Mouse (Mus musculus) MEL (cell line): ENCODE results near the gene Msl2. TPM values are rescaled to one million over a fixed set of nuclear protein-coding genes. Genes with fewer than 3 reads are reported as not detected.

Source experiments
- DNase-seq: peaks from one replicate; pipeline ENCODE4 v3.0.0; 2011; ENCODE audit warnings: low read depth, low spot score
- H3K27ac ChIP-seq: 2 replicates; pipeline ENCODE4 v1.5.1; 2012; ENCODE audit warnings: low read depth, mild to moderate bottlenecking, control low read depth, low read length, moderate library complexity; ENCODE audit not compliant: control insufficient read depth
- H3K27me3 ChIP-seq, 2 experiments: fragments of 150-350 bp in 1 of 2; sonication (generic) in 1 of 2; 2 replicates each; pipeline ENCODE4 v1.6.1; 2012; ENCODE audit warnings: low read length in 2 of 2, mild to moderate bottlenecking in 2 of 2, improper control_type of control experiment in 1 of 2, moderate library complexity in 1 of 2; ENCODE audit not compliant: insufficient read depth in 2 of 2, control insufficient read depth in 1 of 2
- H3K36me3 ChIP-seq, 2 experiments: 2 replicates each; pipeline ENCODE4 v1.6.1; 2012 to 2014; ENCODE audit warnings: low read length in 2 of 2, improper control_type of control experiment in 1 of 2, inconsistent platforms in 1 of 2, mild to moderate bottlenecking in 1 of 2; ENCODE audit not compliant: insufficient read depth in 2 of 2, control insufficient read depth in 1 of 2
- H3K4me1 ChIP-seq, 2 experiments: fragments of 150-350 bp in 1 of 2; sonication (generic) in 1 of 2; 2 replicates each; pipeline ENCODE4 v1.6.1; 2012; ENCODE audit warnings: low read length in 2 of 2, improper control_type of control experiment in 1 of 2, mild to moderate bottlenecking in 1 of 2; ENCODE audit not compliant: insufficient read depth in 2 of 2, control insufficient read depth in 1 of 2
- H3K4me3 ChIP-seq, 2 experiments: fragments of 150-350 bp in 1 of 2; sonication (generic) in 1 of 2; 2 replicates each; pipeline ENCODE4 v1.5.1; 2012; ENCODE audit warnings: low read depth in 2 of 2, low read length in 2 of 2, mild to moderate bottlenecking in 2 of 2, moderate library complexity in 2 of 2, control low read depth in 1 of 2, improper control_type of control experiment in 1 of 2; ENCODE audit not compliant: control insufficient read depth in 1 of 2, insufficient read depth in 1 of 2
- H3K79me2 ChIP-seq: 2 replicates; pipeline ENCODE4 v1.6.1; 2012; ENCODE audit warnings: mild to moderate bottlenecking, low read length, moderate library complexity; ENCODE audit not compliant: control insufficient read depth, poor library complexity, insufficient read depth
- H3K9ac ChIP-seq: 2 replicates; pipeline ENCODE4 v1.6.1; 2012; ENCODE audit warnings: low read depth, mild to moderate bottlenecking, control low read depth, low read length, moderate library complexity; ENCODE audit not compliant: control insufficient read depth, poor library complexity, severe bottlenecking
- H3K9me3 ChIP-seq: fragments of 150-350 bp; sonication (generic); replicated peaks from 2 replicates; pipeline ENCODE4 v1.6.1; 2012; ENCODE audit warnings: mild to moderate bottlenecking, low read length, improper control_type of control experiment, moderate library complexity; ENCODE audit not compliant: insufficient read depth
- CHD1 ChIP-seq: IDR thresholded peaks from 2 replicates; pipeline ENCODE4 v1.6.1; 2012; ENCODE audit warnings: low read depth, mild to moderate bottlenecking, inconsistent platforms, low read length, improper control_type of control experiment
- CHD2 ChIP-seq: IDR thresholded peaks from 2 replicates; pipeline ENCODE4 v1.6.1; 2011; ENCODE audit warnings: low read length, improper control_type of control experiment
- CTCF ChIP-seq, 3 experiments: IDR thresholded peaks in 2 of 3; conservative IDR thresholded peaks in 1 of 3; 2 replicates each; pipeline ENCODE4 v1.5.1; 2011 to 2012; ENCODE audit warnings: low read length in 3 of 3, low read depth in 2 of 3, mild to moderate bottlenecking in 2 of 3, improper control_type of control experiment in 1 of 3, inconsistent platforms in 1 of 3, mixed read lengths in 1 of 3, moderate library complexity in 1 of 3; ENCODE audit not compliant: control insufficient read depth in 1 of 3, insufficient read depth in 1 of 3, poor library complexity in 1 of 3, severe bottlenecking in 1 of 3
- E2F4 ChIP-seq: IDR thresholded peaks from 2 replicates; pipeline ENCODE4 v1.6.1; 2011; ENCODE audit warnings: low read depth, low read length, improper control_type of control experiment, borderline replicate concordance
- EP300 ChIP-seq, 2 experiments: IDR thresholded peaks; 2 replicates each; pipeline ENCODE4 v1.6.1; 2011; ENCODE audit warnings: improper control_type of control experiment in 2 of 2, low read length in 2 of 2, low read depth in 1 of 2, mild to moderate bottlenecking in 1 of 2
- GABPA ChIP-seq: IDR thresholded peaks from 2 replicates; pipeline ENCODE4 v1.6.1; 2012; ENCODE audit warnings: low read depth, mild to moderate bottlenecking, inconsistent platforms, low read length, improper control_type of control experiment, moderate library complexity
- GATA1 ChIP-seq: IDR thresholded peaks from 2 replicates; pipeline ENCODE4 v1.6.1; 2011; ENCODE audit warnings: low read depth, low read length, improper control_type of control experiment
- HCFC1 ChIP-seq: IDR thresholded peaks from 2 replicates; pipeline ENCODE4 v1.6.1; 2012; ENCODE audit warnings: low read depth, mild to moderate bottlenecking, inconsistent platforms, low read length, improper control_type of control experiment, moderate library complexity
- JUND ChIP-seq: IDR thresholded peaks from 2 replicates; pipeline ENCODE4 v1.6.1; 2011; ENCODE audit warnings: low read depth, mild to moderate bottlenecking, improper control_type of control experiment, low read length
- KAT2A ChIP-seq: conservative IDR thresholded peaks from 2 replicates; pipeline ENCODE4 v1.6.1; 2012; ENCODE audit warnings: low read depth, low read length, improper control_type of control experiment, inconsistent platforms
- MEF2A ChIP-seq: IDR thresholded peaks from 2 replicates; pipeline ENCODE4 v1.6.1; 2014; ENCODE audit warnings: low read depth, mild to moderate bottlenecking, inconsistent platforms, low read length, improper control_type of control experiment; ENCODE audit not compliant: poor library complexity, insufficient replicate concordance, severe bottlenecking; ENCODE audit errors: extremely low read depth
- NELFE ChIP-seq: IDR thresholded peaks from 2 replicates; pipeline ENCODE4 v1.6.1; 2011; ENCODE audit warnings: low read depth, low read length, improper control_type of control experiment
- POLR2A ChIP-seq, 2 experiments: IDR thresholded peaks; 2 replicates each; pipeline ENCODE4 v1.6.1; 2011 to 2012; ENCODE audit warnings: low read length in 2 of 2, mild to moderate bottlenecking in 2 of 2, control low read depth in 1 of 2, improper control_type of control experiment in 1 of 2, low read depth in 1 of 2, moderate library complexity in 1 of 2; ENCODE audit not compliant: control insufficient read depth in 1 of 2, insufficient read depth in 1 of 2, poor library complexity in 1 of 2
- POLR2AphosphoS5 ChIP-seq: IDR thresholded peaks from 2 replicates; pipeline ENCODE4 v1.6.1; 2012; ENCODE audit warnings: low read depth, borderline replicate concordance, mild to moderate bottlenecking, inconsistent platforms, low read length, moderate library complexity, mixed read lengths
- RAD21 ChIP-seq: IDR thresholded peaks from 2 replicates; pipeline ENCODE4 v1.6.1; 2011; ENCODE audit warnings: mild to moderate bottlenecking, low read depth, low read length, improper control_type of control experiment
- TAL1 ChIP-seq: IDR thresholded peaks from 2 replicates; pipeline ENCODE4 v1.6.1; 2012; ENCODE audit warnings: mild to moderate bottlenecking, inconsistent platforms, low read length, moderate library complexity, mixed read lengths
- TBP ChIP-seq: IDR thresholded peaks from 2 replicates; pipeline ENCODE4 v1.8.0; 2011; ENCODE audit warnings: low read depth, low read length, improper control_type of control experiment
- USF2 ChIP-seq, 2 experiments: IDR thresholded peaks; 2 replicates each; pipeline ENCODE4 v1.6.1; 2011 to 2012; ENCODE audit warnings: improper control_type of control experiment in 2 of 2, low read length in 2 of 2, borderline replicate concordance in 1 of 2, inconsistent platforms in 1 of 2, low read depth in 1 of 2, mild to moderate bottlenecking in 1 of 2; ENCODE audit not compliant: insufficient read depth in 1 of 2
- ZC3H11A ChIP-seq: IDR thresholded peaks from 2 replicates; pipeline ENCODE4 v1.6.1; 2012; ENCODE audit warnings: low read depth, mild to moderate bottlenecking, inconsistent platforms, low read length, improper control_type of control experiment
- ZMIZ1 ChIP-seq: IDR thresholded peaks from 2 replicates; pipeline ENCODE4 v1.6.1; 2012; ENCODE audit warnings: low read depth, mild to moderate bottlenecking, inconsistent platforms, low read length, improper control_type of control experiment, moderate library complexity
- polyA plus RNA-seq, 2 experiments: library from polyadenylated mRNA; stranded (reverse) in 1 of 2; unstranded in 1 of 2; fragments of >175 nt in 1 of 2; fragments of >200 nt in 1 of 2; gene quantifications; 2 replicates each; pipeline versions ENCODE4 v1.2.1 to v1.2.4; 2012; ENCODE audit warnings: low replicate concordance in 2 of 2, low read depth in 1 of 2; ENCODE audit not compliant: insufficient read length in 2 of 2, insufficient read depth in 1 of 2, missing spikeins in 1 of 2
- total RNA-seq: library from RNA; depleted of rRNA; stranded (reverse); fragments of 300-350 nt; gene quantifications from 2 replicates; pipeline ENCODE4 v1.2.3, GENCODE M21; 2012

Msl2 gene
- total and polyA plus RNA-seq, 3 experiments, result 19.7 to 39.6 (median 29.6) TPM

DNA sequence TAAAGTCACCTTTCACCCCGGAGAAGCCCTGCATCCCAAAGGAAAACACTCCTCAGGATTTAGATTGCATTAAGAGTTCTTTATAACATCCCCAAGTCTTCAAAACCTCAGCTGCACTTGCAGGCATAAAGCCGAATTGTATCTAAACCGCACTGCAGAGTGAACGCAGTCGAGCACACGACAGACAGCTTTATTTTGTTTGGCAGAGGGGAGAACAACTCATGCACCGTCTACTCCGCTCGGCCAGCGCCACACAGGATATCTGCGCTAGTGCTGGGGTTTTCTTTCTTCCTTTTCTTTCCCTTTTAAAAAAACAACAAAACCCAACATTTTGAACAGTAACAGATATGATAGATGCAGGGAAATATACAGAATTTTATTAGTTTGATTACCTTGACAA lies 31.0 kb downstream of the Msl2 start:
- DNase-seq, result peak; percentile 4
- Histone ChIP-seq H3K79me2 (peaks cover 26% of the 10 kb centered on the region), H3K27me3 (no peaks in the 10 kb centered on the region), H3K27ac (no peak overlapping the region), H3K4me1 (peaks cover 3 to 11% of the 10 kb centered on the region in 2 experiments), H3K36me3 (peaks cover 22 to 23% of the 10 kb centered on the region in 2 experiments), H3K9ac (no peak overlapping the region), H3K9me3 (no peaks in the 10 kb centered on the region), H3K4me3 (no peak overlapping the region)
- no peak for TF ChIP-seq RAD21
- TF ChIP-seq NELFE, result no peak

DNA sequence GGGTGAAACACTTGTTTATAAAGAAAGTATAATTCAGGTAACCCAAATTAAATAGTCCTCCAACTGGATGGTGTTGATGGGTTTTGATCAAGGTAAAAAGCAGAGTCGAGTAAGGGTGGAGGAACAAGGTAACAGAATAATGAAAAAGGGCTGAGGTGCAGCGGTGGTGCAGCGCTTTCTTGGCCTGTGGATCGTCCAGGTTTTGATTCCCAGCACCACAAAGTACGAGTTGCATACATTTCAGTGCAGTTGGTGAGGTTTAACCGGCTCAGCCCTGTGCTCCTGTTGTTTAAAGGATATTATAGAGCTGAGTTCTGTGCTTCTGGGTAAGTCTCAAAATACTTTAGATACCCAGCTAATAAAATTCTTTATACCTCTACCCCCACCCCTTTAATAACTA lies 31.8 kb downstream of the Msl2 start:
- H3K4me1 ChIP-seq, result peaks cover 3 to 10% of the 10 kb centered on the region in 2 experiments
- H3K4me3 ChIP-seq, result no peak overlapping the region
- peaks cover 20% of the 10 kb centered on the region for H3K79me2 ChIP-seq
- H3K27me3 ChIP-seq, result no peaks in the 10 kb centered on the region
- no peaks in the 10 kb centered on the region for H3K9me3 ChIP-seq
- TF ChIP-seq CHD2 (no peak), HCFC1 (no peak), CHD1 (no peak), GATA1 (no peak), POLR2A (IDR thresholded peaks at IDR 0.05; ENCODE audit: control insufficient read depth in 1 of 2, insufficient read depth in 1 of 2, low read depth in 1 of 2, low read length in 2 of 2, poor library complexity in 1 of 2) (no peak)
- no peak overlapping the region for H3K27ac ChIP-seq
- no peak overlapping the region for H3K9ac ChIP-seq
- DNase-seq, result no peak
- peaks cover 15 to 21% of the 10 kb centered on the region in 2 experiments for H3K36me3 ChIP-seq

DNA sequence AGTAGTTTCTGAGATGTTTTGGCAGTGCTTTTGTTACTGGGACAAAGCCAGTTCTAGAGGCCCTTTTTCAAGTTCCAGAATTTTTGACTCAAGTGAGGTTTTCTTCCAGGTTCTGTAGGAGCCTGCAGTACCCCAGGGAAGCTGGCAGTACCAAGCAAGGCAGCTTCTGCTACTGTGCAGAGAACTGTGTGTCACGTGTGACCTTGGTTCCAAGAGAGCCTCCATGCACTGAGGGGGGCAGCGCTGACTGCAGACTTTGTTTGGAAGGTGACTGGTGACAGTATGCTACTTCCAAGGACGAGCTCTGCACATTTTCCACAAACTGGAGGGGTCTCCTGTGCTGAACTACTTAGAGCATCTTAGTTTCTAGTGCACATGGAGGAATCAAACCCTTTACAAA lies 33.5 kb downstream of the Msl2 start:
- TF ChIP-seq NELFE, result no peak
- peaks cover 6% of the 10 kb centered on the region for H3K79me2 ChIP-seq
- peak; percentile 4 for DNase-seq
- no peak overlapping the region for H3K9ac ChIP-seq
- H3K4me1 ChIP-seq, result peaks cover 0 to 6% of the 10 kb centered on the region in 2 experiments; a peak in 2 of 4 replicates
- H3K27me3 ChIP-seq, result no peaks in the 10 kb centered on the region
- no peak overlapping the region for H3K27ac ChIP-seq
- no peak overlapping the region for H3K4me3 ChIP-seq
- peaks cover 4 to 9% of the 10 kb centered on the region in 2 experiments for H3K36me3 ChIP-seq
- H3K9me3 ChIP-seq, result no peaks in the 10 kb centered on the region

DNA sequence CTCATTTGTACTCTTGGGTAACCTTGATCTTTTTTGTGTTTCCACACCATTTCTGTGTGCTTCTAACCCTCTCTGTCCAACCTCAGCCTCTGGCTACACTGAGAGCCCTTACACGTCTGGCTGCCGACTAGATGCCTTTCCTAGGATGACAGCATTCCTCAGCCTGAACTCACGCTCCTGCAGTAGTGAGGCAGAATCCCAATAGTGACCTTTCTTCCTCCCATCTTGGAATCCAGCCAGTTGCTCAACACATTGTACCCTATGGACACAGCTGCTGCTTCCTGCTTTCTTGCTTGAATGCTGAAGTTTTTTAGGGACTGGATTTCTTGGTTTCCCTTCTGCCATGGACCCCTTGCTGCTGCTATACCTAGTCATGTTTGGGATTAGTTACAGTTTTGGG lies 36.1 kb downstream of the Msl2 start:
- Histone ChIP-seq H3K36me3 (peaks cover 3 to 8% of the 10 kb centered on the region in 2 experiments), H3K27ac (no peak overlapping the region), H3K4me1 (peaks cover 7 to 9% of the 10 kb centered on the region in 2 experiments), H3K9me3 (no peaks in the 10 kb centered on the region), H3K9ac (no peak overlapping the region), H3K27me3 (no peaks in the 10 kb centered on the region), H3K79me2 (0 out of 2 replicates have a peak, but pooled peaks cover 1% of the 10 kb centered on the region), H3K4me3 (no peak overlapping the region)
- no peak for DNase-seq
- TF ChIP-seq POLR2A (IDR thresholded peaks at IDR 0.05; ENCODE audit: control insufficient read depth in 1 of 2, insufficient read depth in 1 of 2, low read depth in 1 of 2, low read length in 2 of 2, poor library complexity in 1 of 2) (no peak), JUND (no peak), CTCF (IDR thresholded peaks at IDR 0.05 in 2 of 3, conservative IDR thresholded peaks at IDR 0.05 in 1 of 3; ENCODE audit: control insufficient read depth in 1 of 3, insufficient read depth in 1 of 3, low read depth in 2 of 3, low read length in 3 of 3, poor library complexity in 1 of 3, severe bottlenecking in 1 of 3) (no peak), TBP (no peak), ZC3H11A (no peak), GABPA (no peak), RAD21 (no peak), MEF2A (no peak), POLR2AphosphoS5 (no peak), E2F4 (no peak), KAT2A (no peak), EP300 (IDR thresholded peaks at IDR 0.05; ENCODE audit: low read depth in 1 of 2, low read length in 2 of 2) (no peak), TAL1 (no peak), USF2 (IDR thresholded peaks at IDR 0.05; ENCODE audit: borderline replicate concordance in 1 of 2, insufficient read depth in 1 of 2, low read depth in 1 of 2, low read length in 2 of 2) (no peak), ZMIZ1 (no peak)
